Mouse (Mus musculus) MEL (cell line): ENCODE data around the gene Wfdc16.
"Not testable (repeated sequence)": the region's sequence is repeated elsewhere in the genome, so short reads cannot be mapped to it uniquely, and the experiment has no call there.

Source experiments
- CTCF ChIP-seq, 3 experiments: IDR thresholded peaks in 2 of 3; conservative IDR thresholded peaks in 1 of 3; 2 replicates each; pipeline ENCODE4 v1.5.1; 2011 to 2012; ENCODE audit warnings: low read length in 3 of 3, low read depth in 2 of 3, mild to moderate bottlenecking in 2 of 3, improper control_type of control experiment in 1 of 3, inconsistent platforms in 1 of 3, mixed read lengths in 1 of 3, moderate library complexity in 1 of 3; ENCODE audit not compliant: control insufficient read depth in 1 of 3, insufficient read depth in 1 of 3, poor library complexity in 1 of 3, severe bottlenecking in 1 of 3
- MAX ChIP-seq: IDR thresholded peaks from 2 replicates; pipeline ENCODE4 v1.6.1; 2011; ENCODE audit warnings: low read length, improper control_type of control experiment
- POLR2A ChIP-seq, 2 experiments: IDR thresholded peaks; 2 replicates each; pipeline ENCODE4 v1.6.1; 2011 to 2012; ENCODE audit warnings: low read length in 2 of 2, mild to moderate bottlenecking in 2 of 2, control low read depth in 1 of 2, improper control_type of control experiment in 1 of 2, low read depth in 1 of 2, moderate library complexity in 1 of 2; ENCODE audit not compliant: control insufficient read depth in 1 of 2, insufficient read depth in 1 of 2, poor library complexity in 1 of 2
- USF1 ChIP-seq: IDR thresholded peaks from 2 replicates; pipeline ENCODE4 v1.6.1; 2014; ENCODE audit warnings: low read depth, mild to moderate bottlenecking, inconsistent platforms, low read length, improper control_type of control experiment, moderate library complexity
- ZC3H11A ChIP-seq: IDR thresholded peaks from 2 replicates; pipeline ENCODE4 v1.6.1; 2012; ENCODE audit warnings: low read depth, mild to moderate bottlenecking, inconsistent platforms, low read length, improper control_type of control experiment

- not testable (repeated sequence) for TF ChIP-seq CTCF (IDR thresholded peaks at IDR 0.05 in 2 of 3, conservative IDR thresholded peaks at IDR 0.05 in 1 of 3; ENCODE audit: control insufficient read depth in 1 of 3, insufficient read depth in 1 of 3, low read depth in 2 of 3, low read length in 3 of 3, poor library complexity in 1 of 3, severe bottlenecking in 1 of 3); USF1; MAX; POLR2A (IDR thresholded peaks at IDR 0.05; ENCODE audit: control insufficient read depth in 1 of 2, insufficient read depth in 1 of 2, low read depth in 1 of 2, low read length in 2 of 2, poor library complexity in 1 of 2); ZC3H11A
Observed at GRCm38 (mm10) chr2:164585025-164585725, 53.4 kb downstream of the Wfdc16 start, which contains the start of gene Wfdc6a.
